Mouse (Mus musculus) stomach, embryonic 16.5 days (tissue): ENCODE data around the gene Jmjd7. TPM values are rescaled to one million over a fixed set of nuclear protein-coding genes. Genes with fewer than 3 reads are reported as not detected.

ENCODE experiments used
- ATAC-seq: fragments of 200-750 bp; cut with Nextera tagmentation; 2 replicates; pipeline ENCODE4 v1.8.0; 2017; ENCODE audit warnings: moderate number of reproducible peaks, moderate TSS enrichment; ENCODE audit not compliant: insufficient read depth, low FRiP score
- H3K27ac ChIP-seq: fragments of 300-500 bp; sonication (generic); 2 replicates; pipeline ENCODE4 v1.5.1; 2014; ENCODE audit warnings: low read length
- H3K27me3 ChIP-seq: fragments of 300-500 bp; sonication (generic); 2 replicates; pipeline ENCODE4 v1.6.1; 2014; ENCODE audit warnings: low read length, control low read depth, mixed read lengths; ENCODE audit not compliant: control insufficient read depth, insufficient read depth
- H3K36me3 ChIP-seq: fragments of 300-500 bp; sonication (generic); 2 replicates; pipeline ENCODE4 v1.6.1; 2014; ENCODE audit warnings: low read length; ENCODE audit not compliant: control insufficient read depth, insufficient read depth
- H3K4me1 ChIP-seq: fragments of 300-500 bp; sonication (generic); 2 replicates; pipeline ENCODE4 v1.6.1; 2014; ENCODE audit warnings: low read length, control low read depth, mixed read lengths; ENCODE audit not compliant: control insufficient read depth, insufficient read depth
- H3K4me2 ChIP-seq: fragments of 300-500 bp; sonication (generic); 2 replicates; pipeline ENCODE4 v1.6.1; 2014; ENCODE audit warnings: low read depth, low read length, mixed read lengths
- H3K4me3 ChIP-seq: fragments of 300-500 bp; sonication (generic); replicated peaks from 2 replicates; pipeline ENCODE4 v1.5.1; 2014; ENCODE audit warnings: mild to moderate bottlenecking, low read length
- H3K9ac ChIP-seq: fragments of 300-500 bp; sonication (generic); 2 replicates; pipeline ENCODE4 v1.6.1; 2014; ENCODE audit warnings: low read length
- H3K9me3 ChIP-seq: fragments of 300-500 bp; sonication (generic); replicated peaks from 2 replicates; pipeline ENCODE4 v1.6.1; 2016; ENCODE audit warnings: low read length, control low read depth; ENCODE audit not compliant: control insufficient read depth
- WGBS: fragments of 180-500 bp; shearing (Covaris S2); extraction: QIAGEN DNeasy Blood & Tissue Kit; methylation state at CpG from one replicate; pipeline ENCODE4 v1.1.7; 2014; 5-methylcytosine and 5-hydroxymethylcytosine counted together
- polyA plus RNA-seq: library from polyadenylated mRNA; unstranded; fragments of >200 nt; fragmentation: Nextera tagmentation; extraction: Ambion mirVana; gene quantifications from 2 replicates; pipeline ENCODE4 v1.2.1, GENCODE M21; 2015

Gene Jmjd7
- polyA plus RNA-seq, 1 experiment from 2014 or later, result 15.4 TPM

- H3K36me3 ChIP-seq, result no peaks in the 10 kb centered on the region
- H3K9ac ChIP-seq, result no peak overlapping the region
- H3K4me1 ChIP-seq, result peaks cover 16% of the 10 kb centered on the region
- WGBS, result 64% methylated on average over 2 of the region's 2 CpGs
- H3K4me2 ChIP-seq, result no peak overlapping the region
- no peak for ATAC-seq
- no peaks in the 10 kb centered on the region for H3K9me3 ChIP-seq
- no peak overlapping the region for H3K4me3 ChIP-seq
- no peak overlapping the region for H3K27ac ChIP-seq
- H3K27me3 ChIP-seq, result no peaks in the 10 kb centered on the region
Measured at GRCm38 (mm10) chr2:119993515-119993914, 33.8 kb upstream of the Jmjd7 start.

- peaks cover 16% of the 10 kb centered on the region for H3K4me1 ChIP-seq
- H3K27me3 ChIP-seq, result no peaks in the 10 kb centered on the region
- no peak overlapping the region for H3K4me3 ChIP-seq
- H3K9me3 ChIP-seq, result no peaks in the 10 kb centered on the region
- WGBS, result 73% methylated on average over 6 of the region's 6 CpGs
- no peak overlapping the region; the same call in 1 of the 2 replicates for H3K9ac ChIP-seq
- peak overlapping the region; percentile 88 for H3K27ac ChIP-seq
- no peak overlapping the region for H3K4me2 ChIP-seq
- no peaks in the 10 kb centered on the region for H3K36me3 ChIP-seq
- ATAC-seq, result no peak
Measured at GRCm38 (mm10) chr2:119994839-119995238, 32.4 kb upstream of the Jmjd7 start.

- Histone ChIP-seq H3K4me3 (no peak overlapping the region), H3K36me3 (no peaks in the 10 kb centered on the region), H3K4me1 (peaks cover 16% of the 10 kb centered on the region), H3K9ac (peak overlapping the region; percentile 51; the same call in 1 of the 2 replicates), H3K4me2 (0 out of 2 replicates have a peak overlapping the region, but pooled peaks have one; percentile 11), H3K27ac (peak overlapping the region; percentile 88), H3K9me3 (no peaks in the 10 kb centered on the region), H3K27me3 (no peaks in the 10 kb centered on the region)
- 40% methylated on average over 9 of the region's 9 CpGs for WGBS
- ATAC-seq, result no peak
Measured at GRCm38 (mm10) chr2:119995391-119996281, 31.6 kb upstream of the Jmjd7 start.

GRCm38 (mm10) chr2:119997354-119997753, 29.9 kb upstream of the Jmjd7 start:
- no peak for ATAC-seq
- 84% methylated on average over 4 of the region's 4 CpGs for WGBS
- Histone ChIP-seq H3K4me1 (peaks cover 16% of the 10 kb centered on the region), H3K27me3 (no peaks in the 10 kb centered on the region), H3K9me3 (no peaks in the 10 kb centered on the region), H3K9ac (no peak overlapping the region), H3K4me2 (no peak overlapping the region), H3K27ac (no peak overlapping the region), H3K36me3 (no peaks in the 10 kb centered on the region), H3K4me3 (no peak overlapping the region)

GRCm38 (mm10) chr2:119999731-120000130, 27.6 kb upstream of the Jmjd7 start:
- H3K9me3 ChIP-seq, result no peaks in the 10 kb centered on the region
- no peaks in the 10 kb centered on the region for H3K36me3 ChIP-seq
- H3K27ac ChIP-seq, result no peak overlapping the region
- no peaks in the 10 kb centered on the region for H3K27me3 ChIP-seq
- H3K4me3 ChIP-seq, result no peak overlapping the region
- no peak for ATAC-seq
- WGBS, result 93% methylated on average over 2 of the region's 2 CpGs
- H3K4me1 ChIP-seq, result peaks cover 16% of the 10 kb centered on the region
- H3K9ac ChIP-seq, result no peak overlapping the region
- H3K4me2 ChIP-seq, result no peak overlapping the region

GRCm38 (mm10) chr2:120000882-120001584, 26.2 kb upstream of the Jmjd7 start:
- Histone ChIP-seq H3K4me1 (peaks cover 4% of the 10 kb centered on the region), H3K4me3 (no peak overlapping the region), H3K36me3 (no peaks in the 10 kb centered on the region), H3K9me3 (no peaks in the 10 kb centered on the region), H3K4me2 (no peak overlapping the region), H3K9ac (no peak overlapping the region), H3K27me3 (no peaks in the 10 kb centered on the region), H3K27ac (no peak overlapping the region)
- no peak for ATAC-seq
- WGBS, result 59% methylated on average over 3 of the region's 3 CpGs

GRCm38 (mm10) chr2:120001956-120002355, 25.3 kb upstream of the Jmjd7 start:
- Histone ChIP-seq H3K4me2 (no peak overlapping the region), H3K36me3 (no peaks in the 10 kb centered on the region), H3K9ac (no peak overlapping the region), H3K4me1 (no peaks in the 10 kb centered on the region), H3K9me3 (no peaks in the 10 kb centered on the region), H3K27me3 (no peaks in the 10 kb centered on the region), H3K4me3 (no peak overlapping the region), H3K27ac (no peak overlapping the region)
- 70% methylated on average over 4 of the region's 4 CpGs for WGBS
- ATAC-seq, result no peak

- Histone ChIP-seq H3K9me3 (no peaks in the 10 kb centered on the region), H3K36me3 (no peaks in the 10 kb centered on the region), H3K27ac (no peak overlapping the region), H3K4me1 (no peaks in the 10 kb centered on the region), H3K9ac (no peak overlapping the region), H3K27me3 (no peaks in the 10 kb centered on the region), H3K4me3 (no peak overlapping the region), H3K4me2 (no peak overlapping the region)
- 86% methylated on average over 2 of the region's 2 CpGs for WGBS
- ATAC-seq, result no peak
Measured at GRCm38 (mm10) chr2:120003970-120004369, 23.3 kb upstream of the Jmjd7 start.

- Histone ChIP-seq H3K27ac (no peak overlapping the region), H3K27me3 (no peaks in the 10 kb centered on the region), H3K4me2 (no peak overlapping the region), H3K36me3 (no peaks in the 10 kb centered on the region), H3K9ac (no peak overlapping the region), H3K4me3 (no peak overlapping the region), H3K4me1 (no peaks in the 10 kb centered on the region), H3K9me3 (no peaks in the 10 kb centered on the region)
- ATAC-seq, result no peak
- 88% methylated on average over 7 of the region's 7 CpGs for WGBS
Measured at GRCm38 (mm10) chr2:120006696-120007095, 20.6 kb upstream of the Jmjd7 start.
